Mouse (Mus musculus) left cerebral cortex, postnatal 36 days (tissue): ENCODE results near the gene Slamf7. TPM values are rescaled to one million over a fixed set of nuclear protein-coding genes. Genes with fewer than 3 reads are reported as not detected.

ENCODE experiments used
- microRNA-seq: library from miRNA; unstranded; fragments of <30 nt; microRNA quantifications from one replicate; pipeline ENCODE4 v1.2.0, GENCODE M21; 2022
- total RNA-seq, 2 experiments: library from RNA; stranded (reverse); gene quantifications; 2 replicates each; pipeline ENCODE4 v1.2.3; 2021

The Slamf7 gene
- total RNA-seq, 2 experiments from 2014 or later, result not detected

Small RNA genes lying within 50 kb of the gene (microRNA-seq; reads per million reads assigned to microRNA genes)
- not detected for gene Mir7683

Other genes with a start within 250 kb of the Slamf7 start
- 100 to 1,000 TPM; 107 to 113 TPM for gene Usf1, start 241.7 kb downstream of the Slamf7 start, total RNA-seq
- gene Tstd1, start 234.2 kb downstream of the Slamf7 start, total RNA-seq, result 1 to 10 TPM; 1.1 to 1.9 TPM
- 1 to 10 TPM; 4.9 to 5.3 TPM for gene F11r, start 215.5 kb downstream of the Slamf7 start, total RNA-seq
- gene Alyref2, start 149.6 kb downstream of the Slamf7 start, total RNA-seq, result 1 to 10 TPM; 4.2 to 5.9 TPM
- not detected for gene Itln1, start 117.7 kb downstream of the Slamf7 start, total RNA-seq
- gene Cd244a, start 93.8 kb downstream of the Slamf7 start, total RNA-seq, result not detected
- not detected for gene Ly9, start 45.6 kb downstream of the Slamf7 start, total RNA-seq
- gene Cd48, start 29.0 kb upstream of the Slamf7 start, total RNA-seq, result under 1 TPM; 0.44 to 0.91 TPM
- under 1 TPM; 0.32 TPM for gene Slamf1, start 114.1 kb upstream of the Slamf7 start, total RNA-seq
- 1 to 10 TPM; 2.0 to 2.2 TPM for gene Cd84, start 186.7 kb upstream of the Slamf7 start, total RNA-seq
- gene Gm10521, start 242.6 kb upstream of the Slamf7 start, total RNA-seq, result under 1 TPM in 1 of 2 experiments, not detected in 1; 0.16 TPM